Mouse (Mus musculus) frontal cortex, adult (tissue): ENCODE measurements around the gene Alg9.

Experiments used
- ATAC-seq: cut with Nextera tagmentation; 2 replicates; pipeline ENCODE4 v1.9.2; 2017; ENCODE audit warnings: mild to moderate bottlenecking, moderate library complexity, mixed read lengths; ENCODE audit not compliant: low TSS enrichment

Alg9 gene

GRCm38 (mm10) chr9:50756711-50757110 lies 18.1 kb upstream of the Alg9 start:
- no peak for ATAC-seq

DNA sequence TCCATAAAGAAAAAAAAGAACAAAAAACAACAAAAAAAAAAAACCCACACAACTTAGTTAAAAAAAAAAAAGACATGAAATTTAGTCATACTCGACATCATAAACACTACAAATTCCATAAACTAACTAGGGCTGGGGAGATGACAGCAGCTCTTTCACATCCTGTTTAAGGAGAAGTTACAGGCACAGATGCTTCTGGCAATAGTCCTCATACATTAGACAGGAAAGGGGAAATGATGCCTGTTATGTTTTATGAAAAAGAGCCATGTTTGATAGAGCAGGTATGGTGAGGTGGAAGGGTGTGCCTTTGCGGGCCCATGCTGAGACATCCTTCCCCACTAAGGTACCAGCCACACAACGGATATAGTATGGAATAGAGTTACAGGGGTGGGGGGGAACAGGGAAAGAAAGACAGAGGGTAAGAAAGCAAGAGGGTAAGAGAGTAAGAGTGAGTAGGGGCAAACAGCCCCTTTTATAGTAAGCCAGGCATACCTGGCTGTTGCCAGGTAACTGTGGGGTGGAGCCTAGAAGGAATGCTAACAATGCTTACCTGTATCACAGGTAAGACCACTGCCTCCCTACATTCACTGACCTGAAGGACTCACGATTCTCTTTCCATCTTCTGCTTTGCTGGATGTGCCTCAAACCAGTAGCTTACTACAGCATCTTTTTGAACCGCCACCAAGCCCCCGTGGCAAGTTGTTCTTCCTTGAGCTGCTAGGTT lies 13.1 kb upstream of the Alg9 start:
- no peak for ATAC-seq

DNA sequence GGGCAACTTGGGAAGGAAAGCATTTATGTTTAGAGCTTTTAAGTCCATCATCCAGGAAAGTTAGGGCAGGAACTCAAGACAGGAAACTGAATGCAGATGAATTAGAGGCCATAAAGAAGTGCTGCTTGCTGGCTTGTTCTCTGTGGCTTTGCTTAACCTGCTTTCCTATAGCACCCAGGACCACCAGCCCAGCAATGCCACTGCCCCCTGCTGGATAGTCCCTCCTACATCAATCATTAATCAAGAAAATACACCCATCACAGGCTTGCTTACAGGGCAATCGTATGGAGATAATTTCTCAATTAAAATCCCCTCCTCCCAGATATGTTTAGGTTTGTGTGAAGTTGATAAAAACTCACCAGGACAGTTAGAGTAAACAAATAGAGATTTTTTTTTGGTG lies 11.5 kb upstream of the Alg9 start:
- no peak for ATAC-seq

DNA sequence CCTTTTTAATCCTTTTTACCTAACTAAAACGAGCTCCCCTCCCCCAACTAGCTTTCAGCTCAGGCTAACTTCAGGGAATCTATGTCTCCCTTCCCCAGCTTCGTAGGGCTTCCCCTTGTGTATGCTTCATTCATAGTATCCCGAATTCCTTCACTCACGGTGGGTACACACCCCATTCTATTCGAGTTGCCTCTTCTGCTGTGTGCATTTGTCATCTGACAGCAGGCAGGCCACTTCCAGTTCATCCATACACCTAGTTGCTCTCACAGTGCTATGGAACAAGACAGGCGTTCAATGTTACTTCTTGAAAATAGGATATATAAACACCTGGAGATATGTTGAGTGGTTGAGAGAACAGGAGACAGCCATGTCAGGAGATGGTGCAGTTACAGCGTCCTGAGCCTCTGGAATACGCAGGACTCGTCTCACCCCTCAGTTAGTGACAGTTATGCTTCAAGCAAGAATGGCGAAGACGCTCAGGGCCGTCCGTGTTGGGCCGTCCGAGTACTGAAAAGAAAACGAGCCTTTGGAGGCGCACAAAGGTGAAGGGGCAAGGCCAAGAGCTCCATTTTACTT lies 7.2 kb upstream of the Alg9 start:
- ATAC-seq, result peak; percentile 46

GRCm38 (mm10) chr9:50768107-50769002 lies 6.5 kb upstream of the Alg9 start, which contains the start of gene Fdxacb1:
Gene Fdxacb1 (plus strand): TSS chr9:50768236.
- ATAC-seq, result peak; percentile 90

DNA sequence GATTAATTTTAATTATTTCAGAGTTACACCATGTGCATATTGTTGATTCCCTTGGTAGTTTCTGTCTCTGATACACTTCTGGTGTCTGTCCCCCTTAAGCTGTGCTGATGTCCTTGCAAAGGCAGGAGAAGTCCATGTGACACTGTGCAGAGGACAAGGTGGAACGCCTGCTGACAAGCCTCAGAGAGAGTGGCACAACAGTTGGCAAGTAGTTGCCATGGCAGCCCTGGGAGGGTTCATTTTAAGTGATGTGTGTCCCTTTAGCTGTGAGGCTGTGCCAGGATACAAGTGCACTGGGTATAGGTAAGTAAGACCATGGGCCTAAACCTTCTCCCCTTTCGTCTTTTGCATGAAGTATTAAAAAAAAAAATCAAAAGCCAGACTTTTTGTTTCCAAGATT lies 4.8 kb upstream of the Alg9 start:
- no peak for ATAC-seq

- ATAC-seq, result no peak
Observed at GRCm38 (mm10) chr9:50774026-50774462, 775 bp upstream of the Alg9 start.

DNA sequence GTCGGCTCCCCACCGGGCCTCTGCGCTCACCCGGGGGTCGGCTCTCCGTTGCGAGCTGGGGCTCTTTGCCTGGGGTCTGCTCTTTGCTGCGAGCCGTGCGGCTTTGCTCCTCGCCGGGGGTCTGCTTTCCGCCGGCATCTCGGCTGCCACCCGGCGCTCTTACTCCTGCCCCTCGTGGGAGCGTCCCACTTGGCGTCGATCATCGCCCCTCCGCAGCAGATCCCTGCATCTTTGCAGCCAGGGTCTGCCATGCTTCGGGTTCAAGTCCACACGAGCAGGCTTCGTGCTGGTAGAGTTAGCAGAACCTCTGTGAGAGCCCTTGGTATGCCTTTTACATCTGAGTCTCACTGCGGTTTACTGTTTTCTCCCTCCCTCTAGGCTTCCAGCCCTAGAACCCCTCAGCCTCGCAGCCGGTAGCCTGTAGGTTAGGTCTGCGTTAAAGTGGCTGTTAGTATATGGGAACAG lies 875 bp downstream of the Alg9 start:
- ATAC-seq, result peak; percentile 39; the same call in 1 of the 2 replicates

DNA sequence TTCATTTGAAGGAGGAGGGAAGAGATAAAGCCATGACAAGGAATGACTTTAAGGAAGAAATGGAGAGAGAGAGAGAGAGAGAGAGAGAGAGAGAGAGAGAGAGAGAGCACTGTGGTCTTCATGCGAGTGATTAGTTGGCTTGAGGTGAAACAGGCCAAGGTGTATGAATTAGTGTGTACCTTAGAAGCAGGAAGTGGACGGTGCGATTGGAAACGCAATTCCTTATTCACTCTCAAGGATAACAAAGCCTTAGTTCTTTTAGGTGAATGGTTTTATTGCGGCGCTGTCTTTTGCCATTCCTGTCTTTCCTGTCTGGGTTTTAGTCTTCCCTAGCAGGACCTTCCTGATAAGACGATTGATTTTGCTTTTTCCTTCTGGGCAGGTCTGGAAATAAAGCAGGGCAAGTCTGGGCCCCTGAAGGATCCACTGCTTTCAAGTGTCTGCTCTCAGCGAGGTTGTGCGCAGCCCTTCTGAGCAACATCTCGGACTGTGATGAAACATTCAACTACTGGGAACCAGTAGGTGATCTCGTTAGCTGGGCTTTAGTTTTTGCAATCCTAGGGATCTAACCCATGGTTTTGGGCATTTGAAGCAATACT lies 1.4 kb downstream of the Alg9 start:
- ATAC-seq, result no peak

- no peak for ATAC-seq
Observed at GRCm38 (mm10) chr9:50782155-50782554, 7.3 kb downstream of the Alg9 start.

DNA sequence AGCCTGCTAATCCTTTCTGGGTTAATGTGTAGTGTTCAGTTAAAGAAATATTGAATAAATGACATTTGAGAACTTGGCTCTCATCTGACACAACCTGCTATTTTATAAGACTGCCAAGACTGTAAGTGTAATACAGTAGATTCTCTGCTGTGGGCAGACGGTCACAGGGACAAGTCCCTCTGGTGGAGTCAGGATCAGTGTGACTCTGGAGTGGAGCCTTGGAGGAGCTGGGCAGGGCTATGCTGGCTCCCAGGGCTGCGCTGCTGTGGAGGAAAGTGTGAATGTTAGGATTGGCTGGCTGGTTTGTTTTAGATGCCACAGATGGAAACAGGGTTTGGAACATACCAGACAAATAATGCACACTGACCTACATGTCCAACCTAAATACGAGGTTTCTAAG lies 20.4 kb downstream of the Alg9 start:
- no peak; the same call in 1 of the 2 replicates for ATAC-seq

DNA sequence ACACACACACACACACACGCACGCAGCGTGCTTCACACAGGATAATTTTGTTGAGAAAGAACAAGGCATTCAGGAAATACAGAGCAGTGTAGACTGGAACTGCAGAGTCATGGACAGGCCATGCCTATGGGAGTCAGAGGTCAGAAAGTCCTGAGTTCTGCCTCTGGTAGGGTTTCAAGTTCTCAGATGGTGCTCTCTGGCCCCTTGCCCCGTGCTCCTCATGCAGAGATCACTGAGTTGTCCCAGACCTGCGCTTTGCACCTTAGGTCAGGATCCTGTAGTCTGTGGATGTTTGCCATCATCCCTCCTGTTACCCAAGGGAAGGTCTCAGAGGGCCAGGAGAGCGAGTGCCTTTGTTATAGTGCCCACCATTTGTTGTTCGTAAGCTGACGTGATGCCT lies 22.0 kb downstream of the Alg9 start:
- ATAC-seq, result no peak

DNA sequence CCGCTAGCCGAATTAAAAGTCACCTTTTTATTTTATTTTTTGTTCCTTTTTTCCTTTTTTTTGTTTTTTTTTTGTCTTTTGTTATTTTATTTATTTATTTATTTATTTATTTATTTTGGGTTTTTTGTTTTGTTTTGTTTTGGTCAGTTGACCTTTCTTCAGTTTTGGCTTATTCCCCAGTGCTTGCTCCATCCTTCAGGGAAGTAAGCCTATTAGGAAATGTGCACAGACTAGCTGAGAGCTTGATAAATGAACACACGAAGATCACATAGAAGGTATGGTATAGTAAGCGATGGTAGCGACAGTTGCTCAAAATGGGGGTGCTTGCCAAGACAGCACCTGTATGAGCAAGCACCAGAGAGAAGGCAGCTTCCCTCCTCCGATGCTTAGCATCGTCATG lies 22.8 kb downstream of the Alg9 start:
- ATAC-seq, result no peak

DNA sequence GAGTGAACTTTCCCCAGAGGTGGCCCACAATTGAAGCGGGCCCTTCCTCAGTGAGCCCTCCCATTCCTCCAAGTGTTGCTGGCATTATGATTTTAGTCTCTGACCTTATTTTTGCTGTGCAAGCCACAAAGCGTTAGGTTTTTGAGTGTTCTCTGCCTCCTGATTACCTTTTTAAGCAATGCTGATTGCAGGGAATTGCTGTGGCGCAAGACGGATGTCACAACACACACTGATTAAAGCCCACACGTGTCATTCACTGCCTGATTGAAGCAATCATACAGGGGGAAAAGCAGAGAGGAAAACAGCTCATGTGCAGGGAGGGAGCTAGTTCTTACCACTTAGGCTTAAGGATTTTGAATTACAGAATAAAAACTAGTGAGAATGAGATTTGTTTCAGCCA lies 23.5 kb downstream of the Alg9 start:
- no peak for ATAC-seq

DNA sequence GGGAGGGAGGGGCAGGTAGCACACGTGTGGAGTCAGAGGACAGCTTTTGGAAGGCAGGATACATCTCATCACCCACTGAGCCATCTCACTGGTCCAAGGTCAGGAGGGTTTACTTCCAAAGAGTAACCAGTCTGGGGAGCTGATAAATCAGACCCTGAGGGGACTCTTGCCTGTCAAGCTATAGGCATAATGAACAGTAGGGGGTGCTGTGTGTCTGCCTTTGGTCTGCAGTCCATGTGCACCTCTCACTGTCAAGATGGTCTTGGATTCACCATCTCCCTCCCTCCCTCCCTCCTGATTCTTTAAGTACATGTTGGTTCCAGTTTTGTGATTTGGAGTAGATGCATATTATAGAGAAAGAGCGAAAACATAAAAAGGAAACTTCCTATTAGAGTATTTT lies 26.2 kb downstream of the Alg9 start:
- no peak; the same call in 1 of the 2 replicates for ATAC-seq

GRCm38 (mm10) chr9:50803055-50803671 lies 28.3 kb downstream of the Alg9 start:
- ATAC-seq, result no peak

GRCm38 (mm10) chr9:50808471-50808870 lies 33.7 kb downstream of the Alg9 start:
- no peak for ATAC-seq

DNA sequence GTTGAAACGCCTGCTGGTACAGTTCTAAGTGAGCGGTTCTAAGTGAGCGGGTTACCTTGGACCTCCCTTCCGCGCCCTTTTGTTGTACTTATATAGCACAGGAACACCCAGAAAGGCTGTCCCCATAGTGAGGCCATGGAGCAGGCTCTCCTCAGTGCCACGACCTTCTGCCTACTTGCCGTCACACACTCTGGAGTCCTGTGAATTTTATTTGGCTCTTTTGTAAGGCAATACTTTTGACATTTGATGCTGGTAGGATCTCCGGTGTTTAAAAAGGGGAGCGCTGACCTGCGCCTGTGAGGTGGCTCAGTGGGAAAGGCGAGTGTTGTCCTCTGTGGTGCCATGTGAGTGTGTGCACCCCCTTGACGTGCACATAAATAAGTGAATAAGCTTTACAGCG lies 34.3 kb downstream of the Alg9 start:
- ATAC-seq, result no peak

DNA sequence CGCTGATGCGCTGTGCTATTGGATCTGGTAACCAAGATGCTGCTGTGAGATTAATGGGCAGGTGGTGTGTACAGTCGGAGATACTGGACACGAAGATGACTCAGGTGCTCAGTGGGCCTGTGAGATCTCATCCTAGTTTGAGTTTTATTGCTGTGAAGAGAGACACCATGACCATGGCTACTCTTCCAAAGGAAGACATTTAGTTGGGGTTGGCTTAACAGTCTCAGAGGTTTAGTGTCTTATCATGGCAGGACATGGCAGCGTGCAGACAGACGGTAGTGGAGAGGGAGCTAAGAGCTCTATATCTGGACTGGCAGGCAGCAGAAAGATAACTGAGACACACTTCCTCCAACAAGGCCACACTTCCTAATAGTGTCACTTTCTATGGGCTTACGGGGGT lies 36.4 kb downstream of the Alg9 start:
- ATAC-seq, result no peak

- ATAC-seq, result no peak
Observed at GRCm38 (mm10) chr9:50811746-50812145, 36.9 kb downstream of the Alg9 start.

- no peak for ATAC-seq
Observed at GRCm38 (mm10) chr9:50813796-50814195, 39.0 kb downstream of the Alg9 start.

GRCm38 (mm10) chr9:50815666-50816065 lies 40.8 kb downstream of the Alg9 start:
- ATAC-seq, result no peak
